Mouse (Mus musculus) hindbrain, embryonic 15.5 days (tissue): Measurements from ENCODE around the gene Dnmt3b. TPM values are rescaled to one million over a fixed set of nuclear protein-coding genes. Genes with fewer than 3 reads are reported as not detected.

ENCODE experiments used
- ATAC-seq: fragments of 200-750 bp; cut with Nextera tagmentation; 2 replicates; pipeline ENCODE4 v1.8.0; 2017; ENCODE audit warnings: low read depth, moderate number of reproducible peaks, moderate TSS enrichment; ENCODE audit not compliant: low FRiP score
- H3K27ac ChIP-seq: fragments of 300-500 bp; sonication (generic); replicated peaks from 2 replicates; pipeline ENCODE4 v1.5.1; 2015; ENCODE audit warnings: mild to moderate bottlenecking, inconsistent platforms
- H3K27me3 ChIP-seq: fragments of 300-500 bp; sonication (generic); 2 replicates; pipeline ENCODE4 v1.6.1; 2015; ENCODE audit warnings: control low read depth, inconsistent platforms
- H3K36me3 ChIP-seq: fragments of 300-500 bp; sonication (generic); 2 replicates; pipeline ENCODE4 v1.6.1; 2015; ENCODE audit warnings: control low read depth, inconsistent platforms
- H3K4me1 ChIP-seq: fragments of 300-500 bp; sonication (generic); replicated peaks from 2 replicates; pipeline ENCODE4 v1.6.1; 2015; ENCODE audit warnings: control low read depth, inconsistent platforms
- H3K4me2 ChIP-seq: fragments of 300-500 bp; sonication (generic); 2 replicates; pipeline ENCODE4 v1.6.1; 2015; ENCODE audit warnings: moderate library complexity, mild to moderate bottlenecking, inconsistent platforms
- H3K4me3 ChIP-seq: fragments of 300-500 bp; sonication (generic); 2 replicates; pipeline ENCODE4 v1.5.1; 2015; ENCODE audit warnings: mild to moderate bottlenecking, inconsistent platforms
- H3K9ac ChIP-seq: fragments of 300-500 bp; sonication (generic); 2 replicates; pipeline ENCODE4 v1.6.1; 2015; ENCODE audit warnings: inconsistent platforms
- H3K9me3 ChIP-seq: fragments of 300-500 bp; sonication (generic); 2 replicates; pipeline ENCODE4 v1.6.1; 2016; ENCODE audit warnings: control low read depth, inconsistent platforms
- WGBS: fragments of 180-500 bp; shearing (Covaris S2); methylation state at CpG from one replicate; pipeline ENCODE4 v1.1.7; 2015; 5-methylcytosine and 5-hydroxymethylcytosine counted together
- polyA plus RNA-seq: library from polyadenylated mRNA; unstranded; fragments of >200 nt; fragmentation: Nextera tagmentation; extraction: Ambion mirVana; gene quantifications from 2 replicates; pipeline ENCODE4 v1.2.1, GENCODE M21; 2015

The Dnmt3b gene
- polyA plus RNA-seq, 1 experiment from 2014 or later, result 3.5 TPM

GRCm38 (mm10) chr2:153724424-153724823, 75.2 kb downstream of the Dnmt3b start:
- Histone ChIP-seq H3K27me3 (no peaks in the 10 kb centered on the region), H3K4me3 (no peak overlapping the region), H3K9me3 (no peaks in the 10 kb centered on the region), H3K36me3 (no peaks in the 10 kb centered on the region), H3K4me1 (no peaks in the 10 kb centered on the region), H3K9ac (no peak overlapping the region), H3K4me2 (no peak overlapping the region), H3K27ac (no peak overlapping the region)
- 85% methylated on average over 2 of the region's 2 CpGs for WGBS
- no peak for ATAC-seq

GRCm38 (mm10) chr2:153724871-153725270, 75.6 kb downstream of the Dnmt3b start:
- Histone ChIP-seq H3K4me2 (no peak overlapping the region), H3K9ac (no peak overlapping the region), H3K4me3 (no peak overlapping the region), H3K27ac (no peak overlapping the region), H3K9me3 (no peaks in the 10 kb centered on the region), H3K27me3 (no peaks in the 10 kb centered on the region), H3K4me1 (no peaks in the 10 kb centered on the region), H3K36me3 (no peaks in the 10 kb centered on the region)
- WGBS, result 68% methylated on average over 2 of the region's 2 CpGs
- no peak for ATAC-seq

GRCm38 (mm10) chr2:153725291-153725690, 76.0 kb downstream of the Dnmt3b start:
- Histone ChIP-seq H3K9ac (no peak overlapping the region), H3K27ac (no peak overlapping the region), H3K9me3 (no peaks in the 10 kb centered on the region), H3K4me1 (no peaks in the 10 kb centered on the region), H3K4me2 (no peak overlapping the region), H3K4me3 (no peak overlapping the region), H3K27me3 (no peaks in the 10 kb centered on the region), H3K36me3 (no peaks in the 10 kb centered on the region)
- ATAC-seq, result no peak
- WGBS, result 82% methylated on average over 4 of the region's 4 CpGs

- H3K36me3 ChIP-seq, result no peaks in the 10 kb centered on the region
- no peaks in the 10 kb centered on the region for H3K9me3 ChIP-seq
- no peak for ATAC-seq
- no peak overlapping the region for H3K27ac ChIP-seq
- no peak overlapping the region for H3K4me3 ChIP-seq
- no peaks in the 10 kb centered on the region for H3K4me1 ChIP-seq
- no peak overlapping the region for H3K4me2 ChIP-seq
- H3K9ac ChIP-seq, result no peak overlapping the region
- WGBS, result 84% methylated on average over 4 of the region's 4 CpGs
- no peaks in the 10 kb centered on the region for H3K27me3 ChIP-seq
Measured at GRCm38 (mm10) chr2:153734033-153734432, 84.8 kb downstream of the Dnmt3b start.

Other genes starting within 250 kb of the Dnmt3b start
- not detected in 2 replicates for gene 4930404H24Rik, start 156.7 kb upstream of the Dnmt3b start, polyA plus RNA-seq
- 42.6 and 45.4 TPM in 2 replicates for gene Nol4l, start 119.5 kb upstream of the Dnmt3b start, polyA plus RNA-seq
- 89.0 and 89.9 TPM in 2 replicates for gene Commd7, start 16.7 kb upstream of the Dnmt3b start, polyA plus RNA-seq
- 0.16 TPM in 1 of 2 replicates, not detected in the other for gene Dnmt3c, start 47.2 kb downstream of the Dnmt3b start, polyA plus RNA-seq
- 348 and 356 TPM in 2 replicates for gene Mapre1, start 91.8 kb downstream of the Dnmt3b start, polyA plus RNA-seq
- not detected in 2 replicates for gene Efcab8, start 130.5 kb downstream of the Dnmt3b start, polyA plus RNA-seq
- not detected in 2 replicates for gene Sun5, start 221.6 kb downstream of the Dnmt3b start, polyA plus RNA-seq
- gene Bpifb2, start 225.6 kb downstream of the Dnmt3b start, polyA plus RNA-seq, result 0.17 TPM in 1 of 2 replicates, not detected in the other